Mouse (Mus musculus): Measurements from ENCODE around the gene Dsn1. TPM values are rescaled to one million over a fixed set of nuclear protein-coding genes. Genes with fewer than 3 reads are reported as not detected.

Gene Dsn1
- polyA plus RNA-seq, 1 experiment from 2014 or later: 29.5 TPM

DNA sequence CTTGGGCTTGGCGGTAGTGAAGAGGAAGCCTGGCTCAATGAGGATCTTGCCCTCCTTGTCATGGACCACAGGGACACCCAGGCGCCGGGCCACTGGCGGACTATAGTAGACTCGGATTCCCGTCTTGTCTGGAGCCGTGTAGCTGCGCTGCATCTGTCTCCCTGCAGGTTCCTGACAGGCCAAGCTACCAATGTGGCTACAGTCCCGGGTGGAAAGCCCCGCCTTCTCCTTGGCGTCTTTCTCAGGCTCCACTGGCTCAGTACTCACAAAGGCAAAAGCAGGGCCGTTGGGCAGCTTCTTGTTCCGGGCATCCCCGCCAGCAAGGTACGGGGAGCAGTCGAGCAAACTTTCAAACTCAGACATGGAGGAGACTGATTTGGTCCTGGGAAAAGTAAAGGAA, 14.2 kb upstream of the Dsn1 start:
- peaks cover 7% of the 10 kb centered on the region for H3K4me1 ChIP-seq (replicated peaks)
- no peak overlapping the region for H3K27ac ChIP-seq (replicated peaks)
- WGBS (ENCODE audit: insufficient replicate concordance): 91% methylated on average over 16 of the region's 16 CpGs
- H3K4me3 ChIP-seq (replicated peaks): no peak overlapping the region
- H3K9ac ChIP-seq: no peak overlapping the region
- no peak for ATAC-seq (ENCODE audit: insufficient read depth)
- H3K36me3 ChIP-seq (replicated peaks): peaks cover 98% of the 10 kb centered on the region
- H3K9me3 ChIP-seq (replicated peaks): no peaks in the 10 kb centered on the region; the same call in 1 of the 2 replicates
- H3K27me3 ChIP-seq: no peaks in the 10 kb centered on the region
- no peak overlapping the region for H3K4me2 ChIP-seq

DNA sequence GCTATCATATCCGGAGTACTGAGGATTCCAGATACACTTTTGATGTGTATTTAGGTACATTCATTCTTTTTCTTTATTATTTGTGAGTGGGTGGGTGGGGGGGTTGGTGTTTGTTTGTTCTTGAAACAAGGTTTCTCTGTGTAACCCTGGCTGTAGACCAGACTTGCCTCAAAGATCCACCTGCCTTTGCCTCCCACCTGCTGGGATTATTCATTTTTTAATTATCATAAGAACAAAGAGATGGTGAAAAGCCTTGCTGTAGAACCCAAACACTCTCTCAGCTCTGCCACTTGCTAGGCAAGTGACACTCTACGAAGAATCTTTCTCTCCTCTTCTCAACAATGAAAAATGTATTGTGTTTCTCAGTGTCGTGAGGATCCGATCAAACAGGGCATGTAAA, 12.3 kb upstream of the Dsn1 start:
- ATAC-seq (ENCODE audit: insufficient read depth): no peak
- 88% methylated on average over 4 of the region's 4 CpGs for WGBS (ENCODE audit: insufficient replicate concordance)
- no peak overlapping the region for H3K4me2 ChIP-seq
- peaks cover 15% of the 10 kb centered on the region for H3K4me1 ChIP-seq (replicated peaks)
- H3K27me3 ChIP-seq: no peaks in the 10 kb centered on the region
- H3K27ac ChIP-seq (replicated peaks): no peak overlapping the region
- H3K9ac ChIP-seq: no peak overlapping the region
- no peaks in the 10 kb centered on the region for H3K9me3 ChIP-seq (replicated peaks)
- peaks cover 82% of the 10 kb centered on the region for H3K36me3 ChIP-seq (replicated peaks)
- H3K4me3 ChIP-seq (replicated peaks): no peak overlapping the region

DNA sequence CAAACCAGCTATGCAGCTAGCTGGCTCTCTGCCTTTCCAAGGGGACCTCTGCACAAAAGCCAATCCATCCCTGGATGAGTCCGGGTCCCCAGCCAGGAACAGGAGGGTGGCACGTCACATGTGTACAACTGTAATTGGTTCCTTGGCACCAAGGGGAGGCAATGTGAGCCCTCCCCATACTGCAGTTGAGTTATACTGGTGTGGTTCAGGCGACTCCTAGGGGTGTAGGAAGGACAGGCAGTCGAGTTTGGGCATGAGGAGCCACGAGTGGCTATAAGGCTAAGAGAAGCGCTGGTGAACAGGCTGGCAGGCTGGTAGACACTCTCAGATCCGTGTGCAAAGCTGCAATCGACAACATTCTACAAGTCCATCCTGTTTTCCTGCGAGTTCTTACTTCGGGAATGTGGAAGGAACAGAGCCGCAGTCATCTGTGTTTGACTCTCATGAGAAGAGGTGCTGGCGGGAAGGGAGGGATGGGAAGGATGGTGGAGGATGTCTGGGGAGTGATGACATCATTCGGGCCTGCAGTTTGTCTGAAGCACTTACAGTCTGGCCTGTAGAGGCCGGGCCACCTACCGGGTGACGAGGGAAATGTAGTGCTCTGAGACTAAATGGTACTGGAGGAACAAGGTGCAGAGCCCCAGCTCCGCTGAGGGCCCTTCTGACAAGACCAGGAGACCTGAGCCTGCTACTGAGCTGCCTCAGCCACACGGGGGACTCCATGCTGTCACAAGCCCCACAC, 9.7 kb upstream of the Dsn1 start:
- Histone ChIP-seq H3K4me2 (no peak overlapping the region), H3K9ac (no peak overlapping the region), H3K9me3 (replicated peaks) (no peaks in the 10 kb centered on the region), H3K4me1 (replicated peaks) (peaks cover 26% of the 10 kb centered on the region), H3K4me3 (replicated peaks) (no peak overlapping the region), H3K27ac (replicated peaks) (no peak overlapping the region), H3K36me3 (replicated peaks) (peaks cover 59% of the 10 kb centered on the region), H3K27me3 (no peaks in the 10 kb centered on the region)
- no peak for ATAC-seq (ENCODE audit: insufficient read depth)
- 70% methylated on average over 18 of the region's 18 CpGs for WGBS (ENCODE audit: insufficient replicate concordance)

DNA sequence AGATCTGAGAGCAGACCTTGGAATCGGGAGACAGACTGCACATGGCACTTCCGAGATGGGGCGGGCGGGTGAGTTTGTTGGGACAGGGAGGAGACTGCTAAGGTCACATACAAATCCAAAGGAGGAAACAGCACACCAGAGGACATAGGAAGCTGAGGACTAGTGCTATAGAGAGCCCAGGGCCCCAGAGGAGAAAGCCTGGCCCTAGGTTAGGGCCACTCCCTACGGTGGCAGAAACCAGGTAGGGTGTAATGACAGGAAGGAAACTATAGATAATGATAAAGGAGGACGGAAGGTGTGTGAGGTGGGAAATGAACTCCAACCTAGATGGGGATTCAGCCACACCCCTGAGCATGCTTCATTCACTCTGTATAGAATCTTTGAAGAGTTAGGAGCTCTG, 5.4 kb upstream of the Dsn1 start:
- no peak overlapping the region for H3K4me2 ChIP-seq
- H3K4me3 ChIP-seq (replicated peaks): no peak overlapping the region
- ATAC-seq (ENCODE audit: insufficient read depth): no peak
- H3K27ac ChIP-seq (replicated peaks): no peak overlapping the region
- H3K4me1 ChIP-seq (replicated peaks): peaks cover 45% of the 10 kb centered on the region
- WGBS (ENCODE audit: insufficient replicate concordance): 58% methylated on average over 6 of the region's 6 CpGs
- H3K27me3 ChIP-seq: no peaks in the 10 kb centered on the region
- peaks cover 15% of the 10 kb centered on the region for H3K36me3 ChIP-seq (replicated peaks)
- no peaks in the 10 kb centered on the region for H3K9me3 ChIP-seq (replicated peaks)
- no peak overlapping the region for H3K9ac ChIP-seq

DNA sequence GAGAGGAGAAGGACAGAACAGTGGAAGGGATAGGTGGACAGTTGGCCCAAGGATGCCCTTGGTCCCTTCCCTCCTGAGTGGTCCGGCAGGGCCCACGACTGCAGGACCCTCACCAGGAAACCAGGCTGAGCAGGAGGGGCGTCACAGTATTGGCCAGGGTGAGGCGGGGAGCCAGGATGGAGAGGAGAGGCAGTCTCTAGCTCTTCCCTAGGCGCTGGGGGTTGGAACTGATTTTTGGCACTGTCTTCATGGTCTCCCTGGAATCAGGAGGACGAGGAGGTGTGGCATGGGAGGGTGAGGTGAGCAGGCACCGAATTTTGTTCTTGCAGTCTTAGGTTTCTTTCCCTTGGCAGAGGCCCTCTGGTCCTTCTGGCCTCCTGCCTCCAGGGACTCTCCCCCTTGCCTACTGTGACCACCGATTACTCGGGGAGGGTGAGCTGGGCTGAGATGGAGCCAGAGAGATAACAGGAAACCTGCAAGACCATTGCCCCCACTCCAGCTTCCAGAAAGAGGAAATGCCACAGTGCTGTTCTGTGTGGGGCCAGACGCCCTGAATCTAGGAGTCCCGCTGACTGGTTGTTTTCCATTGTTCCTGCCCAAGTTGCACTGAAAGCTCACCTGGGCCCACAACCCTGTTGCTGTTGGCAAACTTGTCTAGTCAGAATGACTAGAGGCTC, 3.8 kb upstream of the Dsn1 start:
- Histone ChIP-seq H3K27me3 (no peaks in the 10 kb centered on the region), H3K9ac (no peak overlapping the region), H3K4me1 (replicated peaks) (peaks cover 46% of the 10 kb centered on the region), H3K9me3 (replicated peaks) (no peaks in the 10 kb centered on the region), H3K4me3 (replicated peaks) (no peak overlapping the region), H3K27ac (replicated peaks) (no peak overlapping the region), H3K4me2 (no peak overlapping the region), H3K36me3 (replicated peaks) (no peaks in the 10 kb centered on the region; the same call in 1 of the 2 replicates)
- 22% methylated on average over 11 of the region's 11 CpGs for WGBS (ENCODE audit: insufficient replicate concordance)
- ATAC-seq (ENCODE audit: insufficient read depth): no peak

DNA sequence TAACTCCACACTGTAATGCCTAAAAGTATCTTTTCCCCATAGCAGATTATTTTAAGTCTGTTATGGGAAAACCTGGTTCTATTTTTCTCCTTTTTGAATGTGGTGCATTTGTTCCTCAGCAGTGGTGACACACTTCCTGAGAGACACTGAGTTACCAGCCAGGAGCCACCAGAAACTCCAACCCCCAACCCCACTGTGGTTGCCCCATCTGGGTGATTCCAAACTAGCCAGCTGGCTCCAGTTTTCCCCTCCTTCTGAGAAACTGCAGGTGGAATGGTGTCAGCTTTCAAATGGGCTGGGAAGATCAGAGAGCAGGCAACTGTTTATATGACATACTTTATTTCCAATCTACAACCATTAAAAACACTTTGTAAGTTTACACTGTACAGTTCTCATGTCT, 3.2 kb upstream of the Dsn1 start:
- no peak overlapping the region for H3K27ac ChIP-seq (replicated peaks)
- no peak for ATAC-seq (ENCODE audit: insufficient read depth)
- no peak overlapping the region for H3K9ac ChIP-seq
- H3K36me3 ChIP-seq (replicated peaks): peaks cover 6% of the 10 kb centered on the region
- H3K27me3 ChIP-seq: no peaks in the 10 kb centered on the region
- no peak overlapping the region for H3K4me3 ChIP-seq (replicated peaks)
- H3K9me3 ChIP-seq (replicated peaks): no peaks in the 10 kb centered on the region
- H3K4me1 ChIP-seq (replicated peaks): peaks cover 47% of the 10 kb centered on the region
- H3K4me2 ChIP-seq: no peak overlapping the region

DNA sequence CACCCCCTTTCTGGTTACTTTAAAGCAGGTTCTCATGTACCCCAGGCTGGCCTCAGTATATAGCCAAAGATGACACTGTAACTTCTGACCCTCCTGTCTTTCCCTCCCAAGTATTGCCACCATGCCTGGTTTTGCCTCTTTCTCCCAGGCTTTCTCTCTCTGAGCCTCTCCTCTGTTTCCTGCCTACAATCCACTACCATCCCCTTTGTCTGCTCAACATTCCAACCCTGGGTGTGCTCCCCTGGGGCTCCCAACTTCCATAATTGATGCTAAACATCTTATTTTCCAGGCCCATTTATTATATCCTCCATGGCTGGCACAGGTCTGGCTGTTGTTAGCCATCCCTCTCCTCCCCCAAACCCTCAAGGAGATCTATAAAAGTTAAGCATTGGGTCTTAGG, 1.6 kb upstream of the Dsn1 start:
- Histone ChIP-seq H3K27ac (replicated peaks) (no peak overlapping the region), H3K4me2 (no peak overlapping the region), H3K27me3 (no peaks in the 10 kb centered on the region), H3K9ac (no peak overlapping the region), H3K36me3 (replicated peaks) (peaks cover 22% of the 10 kb centered on the region), H3K9me3 (replicated peaks) (no peaks in the 10 kb centered on the region), H3K4me3 (replicated peaks) (no peak overlapping the region), H3K4me1 (replicated peaks) (peaks cover 54% of the 10 kb centered on the region)
- no peak for ATAC-seq (ENCODE audit: insufficient read depth)

DNA sequence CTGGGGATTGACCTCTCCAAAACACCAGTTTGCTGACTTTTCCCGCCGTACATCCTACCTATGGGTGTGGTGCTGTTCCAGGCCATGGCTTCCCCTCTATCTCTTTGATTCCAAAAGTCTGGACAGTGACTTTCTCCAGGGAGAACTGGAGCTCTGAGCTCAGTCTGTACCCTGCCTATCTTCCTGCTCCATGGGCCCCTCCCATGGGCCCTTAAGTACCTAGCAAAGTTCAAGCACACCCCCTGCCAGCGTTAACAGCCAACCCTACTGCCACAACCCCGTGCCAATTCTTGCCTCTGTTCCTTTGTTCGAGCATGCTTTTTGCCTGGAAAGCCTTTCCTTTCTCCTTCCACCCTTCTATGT, 261 bp upstream of the Dsn1 start:
- Histone ChIP-seq H3K4me3 (replicated peaks) (peak overlapping the region; percentile 79), H3K27ac (replicated peaks) (peak overlapping the region; percentile 88), H3K9me3 (replicated peaks) (no peaks in the 10 kb centered on the region), H3K27me3 (no peaks in the 10 kb centered on the region), H3K36me3 (replicated peaks) (peaks cover 35% of the 10 kb centered on the region), H3K9ac (peak overlapping the region; percentile 88), H3K4me1 (replicated peaks) (peaks cover 49% of the 10 kb centered on the region), H3K4me2 (peak overlapping the region; percentile 78)
- ATAC-seq (ENCODE audit: insufficient read depth): no peak
- WGBS (ENCODE audit: insufficient replicate concordance): 28% methylated on average over 5 of the region's 5 CpGs

DNA sequence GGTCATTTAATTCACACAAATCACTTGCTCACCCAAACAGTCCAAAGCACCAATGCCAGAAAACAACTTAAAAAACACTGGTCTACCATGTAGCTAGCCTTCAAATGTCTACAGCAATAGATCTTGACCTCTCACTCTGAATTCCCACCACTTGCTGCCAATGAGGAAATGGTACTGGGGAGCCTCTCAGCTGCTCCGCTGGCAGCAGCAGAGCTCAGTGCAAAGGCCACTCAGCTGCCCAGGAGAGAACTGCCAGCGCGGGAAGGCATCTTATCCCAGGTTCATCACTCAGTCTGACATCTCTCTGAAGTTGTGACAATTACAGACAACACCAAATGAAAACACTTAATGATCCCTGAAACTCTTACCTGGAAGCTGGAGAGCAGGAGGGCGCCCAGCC, 4.6 kb downstream of the Dsn1 start:
- no peak overlapping the region for H3K4me2 ChIP-seq
- no peak overlapping the region for H3K27ac ChIP-seq (replicated peaks)
- no peak overlapping the region for H3K4me3 ChIP-seq (replicated peaks)
- no peaks in the 10 kb centered on the region for H3K9me3 ChIP-seq (replicated peaks)
- no peak for ATAC-seq (ENCODE audit: insufficient read depth)
- no peak overlapping the region for H3K9ac ChIP-seq
- peaks cover 26% of the 10 kb centered on the region for H3K4me1 ChIP-seq (replicated peaks)
- H3K27me3 ChIP-seq: no peaks in the 10 kb centered on the region
- WGBS (ENCODE audit: insufficient replicate concordance): 93% methylated on average over 4 of the region's 4 CpGs
- peaks cover 84% of the 10 kb centered on the region for H3K36me3 ChIP-seq (replicated peaks)

DNA sequence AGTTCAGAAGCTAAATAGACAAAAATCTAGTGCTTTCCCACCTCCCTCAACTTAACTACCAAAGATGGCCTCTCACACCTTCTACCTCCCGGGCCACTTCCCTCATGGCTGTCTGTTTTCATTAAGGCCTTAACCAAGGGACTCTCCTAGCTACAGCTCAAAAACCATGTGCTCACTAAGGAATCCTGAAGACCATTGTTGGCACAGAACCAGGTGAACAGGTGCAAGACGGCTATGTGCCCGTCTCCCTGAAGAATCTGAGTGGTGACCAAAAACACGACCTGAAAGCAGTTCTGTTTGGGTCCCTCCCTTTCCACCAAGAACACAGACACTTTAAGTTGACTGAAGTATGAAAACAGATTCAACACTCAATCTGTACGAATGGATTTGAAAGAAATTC, 8.7 kb downstream of the Dsn1 start:
- no peak overlapping the region for H3K4me2 ChIP-seq
- no peak for ATAC-seq (ENCODE audit: insufficient read depth)

DNA sequence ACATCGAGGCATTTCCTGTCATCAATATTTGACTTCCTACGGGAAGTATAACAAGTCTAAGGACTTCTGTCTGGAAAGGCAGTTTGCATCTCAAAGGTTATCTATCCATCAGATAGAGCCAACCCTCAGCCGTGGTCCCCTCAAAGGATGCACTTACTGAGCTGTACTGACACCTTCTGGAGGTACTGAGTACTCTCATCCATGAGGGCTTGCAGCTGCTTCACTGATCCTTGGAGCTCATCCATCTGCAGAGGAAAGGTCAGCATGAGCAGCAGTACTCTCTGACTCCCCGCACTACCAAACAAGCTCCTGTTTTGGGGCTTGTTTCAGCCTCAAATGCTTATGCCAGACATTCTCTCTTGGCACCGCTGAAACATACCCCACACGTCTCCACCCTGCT, 10.4 kb downstream of the Dsn1 start:
- Histone ChIP-seq H3K27me3 (no peaks in the 10 kb centered on the region), H3K4me3 (replicated peaks) (no peak overlapping the region), H3K9me3 (replicated peaks) (no peaks in the 10 kb centered on the region), H3K27ac (replicated peaks) (no peak overlapping the region), H3K9ac (no peak overlapping the region), H3K4me1 (replicated peaks) (peaks cover 8% of the 10 kb centered on the region), H3K36me3 (replicated peaks) (peaks cover 87% of the 10 kb centered on the region), H3K4me2 (no peak overlapping the region)
- WGBS (ENCODE audit: insufficient replicate concordance): 66% methylated on average over 6 of the region's 6 CpGs
- ATAC-seq (ENCODE audit: insufficient read depth): no peak

More for the DNA sequence above, 8.7 kb downstream of the Dsn1 start:
- WGBS (ENCODE audit: insufficient replicate concordance): 89% methylated on average over 5 of the region's 5 CpGs
- no peaks in the 10 kb centered on the region for H3K27me3 ChIP-seq
- no peak overlapping the region for H3K27ac ChIP-seq (replicated peaks)
- no peaks in the 10 kb centered on the region for H3K9me3 ChIP-seq (replicated peaks)
- no peak overlapping the region for H3K4me3 ChIP-seq (replicated peaks)
- 0 out of 2 replicates have a peak, but pooled peaks cover 3% of the 10 kb centered on the region for H3K4me1 ChIP-seq (replicated peaks)
- H3K36me3 ChIP-seq (replicated peaks): peaks cover 98% of the 10 kb centered on the region
- H3K9ac ChIP-seq: no peak overlapping the region
